Mouse (Mus musculus): Measurements from ENCODE around the gene Crip2.
A peak's percentile ranks its signal among the peaks of the same experiment; 100 is the strongest.

GRCm38 (mm10) chr12:113149341-113149740, 9.3 kb downstream of the Crip2 start:
- TF ChIP-seq CTCF (IDR thresholded peaks at IDR 0.05; ENCODE audit: control insufficient read depth, insufficient read depth, insufficient replicate concordance, low read depth, low read length) = no peak
- TF ChIP-seq POLR2A (IDR thresholded peaks at IDR 0.05; ENCODE audit: control insufficient read depth, low read depth, low read length) = peak; percentile 37; the same call in 1 of the 2 replicates
